Mouse (Mus musculus): ENCODE data around the gene Fmnl1. TPM values are rescaled to one million over a fixed set of nuclear protein-coding genes. Genes with fewer than 3 reads are reported as not detected.
"Not testable (repeated sequence)": the region's sequence is repeated elsewhere in the genome, so short reads cannot be mapped to it uniquely, and the experiment has no call there.

Gene Fmnl1
- polyA plus RNA-seq, 1 experiment from 2014 or later = 1.5 TPM

- 62% methylated on average over 8 of the region's 8 CpGs for WGBS
- Histone ChIP-seq H3K27me3 (no peaks in the 10 kb centered on the region), H3K9me3 (replicated peaks) (no peaks in the 10 kb centered on the region), H3K27ac (no peak overlapping the region), H3K4me1 (replicated peaks) (no peaks in the 10 kb centered on the region), H3K4me3 (no peak overlapping the region), H3K9ac (no peak overlapping the region), H3K4me2 (no peak overlapping the region), H3K36me3 (no peaks in the 10 kb centered on the region)
- ATAC-seq (replicated peaks; ENCODE audit: insufficient number of reproducible peaks, insufficient read depth, low FRiP score, low read depth) = no peak
Observed at GRCm38 (mm10) chr11:103210291-103210690, 39.4 kb downstream of the Fmnl1 start.

GRCm38 (mm10) chr11:103213712-103214111, 42.8 kb downstream of the Fmnl1 start:
- Histone ChIP-seq H3K4me1 (replicated peaks) (peaks cover 6% of the 10 kb centered on the region), H3K4me2 (no peak overlapping the region), H3K9ac (no peak overlapping the region), H3K27ac (no peak overlapping the region), H3K4me3 (no peak overlapping the region), H3K27me3 (no peaks in the 10 kb centered on the region), H3K36me3 (no peaks in the 10 kb centered on the region), H3K9me3 (replicated peaks) (no peaks in the 10 kb centered on the region)
- no peak for ATAC-seq (replicated peaks; ENCODE audit: insufficient number of reproducible peaks, insufficient read depth, low FRiP score, low read depth)
- 81% methylated on average over 5 of the region's 5 CpGs for WGBS

GRCm38 (mm10) chr11:103215355-103215754, 44.4 kb downstream of the Fmnl1 start:
- H3K4me1 ChIP-seq (replicated peaks) = peaks cover 6% of the 10 kb centered on the region
- H3K9ac ChIP-seq = no peak overlapping the region
- H3K27ac ChIP-seq = no peak overlapping the region
- no peaks in the 10 kb centered on the region for H3K9me3 ChIP-seq (replicated peaks)
- peaks cover 4% of the 10 kb centered on the region; the same call in 1 of the 2 replicates for H3K36me3 ChIP-seq
- 65% methylated on average over 1 of the region's 1 CpGs for WGBS
- ATAC-seq (replicated peaks; ENCODE audit: insufficient number of reproducible peaks, insufficient read depth, low FRiP score, low read depth) = no peak
- no peak overlapping the region for H3K4me3 ChIP-seq
- no peaks in the 10 kb centered on the region for H3K27me3 ChIP-seq
- no peak overlapping the region for H3K4me2 ChIP-seq

GRCm38 (mm10) chr11:103217790-103218516, 47.0 kb downstream of the Fmnl1 start, which contains the start of gene Spata32:
Gene Spata32, minus strand, starts transcription at chr11:103218432.
- WGBS = under 1% methylated on average over 45 of the region's 45 CpGs
- ATAC-seq (replicated peaks; ENCODE audit: insufficient number of reproducible peaks, insufficient read depth, low FRiP score, low read depth) = peak; percentile 54; the same call in 1 of the 2 replicates

GRCm38 (mm10) chr11:103218517-103218901, 47.6 kb downstream of the Fmnl1 start:
- H3K27ac ChIP-seq = no peak overlapping the region
- H3K4me1 ChIP-seq (replicated peaks) = peaks cover 6% of the 10 kb centered on the region
- ATAC-seq (replicated peaks; ENCODE audit: insufficient number of reproducible peaks, insufficient read depth, low FRiP score, low read depth) = no peak
- 30% methylated on average over 6 of the region's 6 CpGs for WGBS
- peak overlapping the region; percentile 53; the same call in 1 of the 2 replicates for H3K9ac ChIP-seq
- peaks cover 11% of the 10 kb centered on the region; the same call in 1 of the 2 replicates for H3K36me3 ChIP-seq
- no peaks in the 10 kb centered on the region for H3K27me3 ChIP-seq
- peak overlapping the region; percentile 94 for H3K4me2 ChIP-seq
- H3K9me3 ChIP-seq (replicated peaks) = no peaks in the 10 kb centered on the region
- H3K4me3 ChIP-seq = peak overlapping the region; percentile 57

More at GRCm38 (mm10) chr11:103217790-103218516, 47.0 kb downstream of the Fmnl1 start, which contains the start of gene Spata32:
- Histone ChIP-seq H3K27ac (no peak within 1 kb of the TSS), H3K4me1 (replicated peaks) (peaks cover 6% of the 10 kb centered on the region), H3K27me3 (no peaks in the 10 kb centered on the region), H3K4me3 (peak within 1 kb of the TSS; percentile 57), H3K4me2 (peak within 1 kb of the TSS; percentile 94), H3K36me3 (peaks cover 11% of the 10 kb centered on the region; the same call in 1 of the 2 replicates), H3K9ac (peak within 1 kb of the TSS; percentile 53), H3K9me3 (replicated peaks) (no peaks in the 10 kb centered on the region)

DNA sequence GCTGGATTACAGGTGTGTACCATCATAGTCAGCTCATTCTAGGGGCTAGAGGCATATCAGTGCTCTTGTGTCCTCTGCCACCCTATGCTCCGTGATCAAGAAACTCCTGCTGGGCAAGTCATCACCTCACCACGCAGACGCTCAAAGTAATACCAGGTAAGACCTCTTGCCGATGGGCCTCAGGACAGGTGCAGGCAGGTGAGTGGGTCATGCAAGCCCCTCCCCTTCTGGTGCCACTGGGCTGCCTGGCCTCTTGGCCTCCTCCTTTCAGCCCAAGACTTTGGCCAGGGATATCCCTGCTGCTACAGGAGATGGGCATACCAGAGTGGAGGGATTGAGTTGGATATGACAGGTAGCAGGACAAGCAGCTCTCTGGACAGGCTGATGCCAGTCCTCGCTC, 48.4 kb downstream of the Fmnl1 start:
- Histone ChIP-seq H3K9me3 (replicated peaks) (no peaks in the 10 kb centered on the region), H3K27me3 (no peaks in the 10 kb centered on the region), H3K4me3 (no peak overlapping the region), H3K27ac (no peak overlapping the region), H3K9ac (no peak overlapping the region), H3K36me3 (peaks cover 13% of the 10 kb centered on the region; the same call in 1 of the 2 replicates), H3K4me1 (replicated peaks) (peaks cover 11% of the 10 kb centered on the region), H3K4me2 (no peak overlapping the region)
- no peak for ATAC-seq (replicated peaks; ENCODE audit: insufficient number of reproducible peaks, insufficient read depth, low FRiP score, low read depth)
- 87% methylated on average over 5 of the region's 5 CpGs for WGBS

DNA sequence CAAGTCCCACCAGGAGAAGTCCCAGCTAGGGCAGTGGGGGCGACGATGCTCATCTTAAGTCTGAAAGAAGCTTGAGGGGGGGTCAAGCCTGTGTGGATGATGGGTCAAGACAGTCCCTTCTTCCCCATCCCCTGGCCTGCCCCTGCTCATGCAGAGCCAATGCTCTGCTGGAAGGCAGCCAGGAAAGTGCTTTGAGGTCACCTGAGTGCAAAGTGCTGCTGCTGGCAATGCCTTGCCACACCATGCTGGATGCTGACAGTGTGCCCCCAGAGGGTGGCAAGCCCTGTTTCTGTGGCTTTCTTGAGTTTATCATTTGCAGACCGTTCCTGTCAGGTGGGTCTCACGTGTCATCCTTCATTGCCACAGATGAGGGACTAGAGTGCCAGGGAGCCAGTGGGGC, 49.1 kb downstream of the Fmnl1 start:
- Histone ChIP-seq H3K4me2 (no peak overlapping the region), H3K9me3 (replicated peaks) (no peaks in the 10 kb centered on the region), H3K27me3 (no peaks in the 10 kb centered on the region), H3K27ac (no peak overlapping the region), H3K9ac (no peak overlapping the region), H3K36me3 (peaks cover 21% of the 10 kb centered on the region; the same call in 1 of the 2 replicates), H3K4me1 (replicated peaks) (peaks cover 11% of the 10 kb centered on the region), H3K4me3 (no peak overlapping the region)
- ATAC-seq (replicated peaks; ENCODE audit: insufficient number of reproducible peaks, insufficient read depth, low FRiP score, low read depth) = no peak
- WGBS = 81% methylated on average over 4 of the region's 4 CpGs

- 84% methylated on average over 6 of the region's 6 CpGs for WGBS
- Histone ChIP-seq H3K27ac (no peak overlapping the region), H3K9me3 (replicated peaks) (no peaks in the 10 kb centered on the region), H3K9ac (no peak overlapping the region), H3K4me3 (no peak overlapping the region), H3K27me3 (no peaks in the 10 kb centered on the region), H3K36me3 (peaks cover 25% of the 10 kb centered on the region; the same call in 1 of the 2 replicates), H3K4me2 (no peak overlapping the region), H3K4me1 (replicated peaks) (peaks cover 11% of the 10 kb centered on the region)
- no peak for ATAC-seq (replicated peaks; ENCODE audit: insufficient number of reproducible peaks, insufficient read depth, low FRiP score, low read depth)
Observed at GRCm38 (mm10) chr11:103221437-103221836, 50.5 kb downstream of the Fmnl1 start.

- not testable (repeated sequence) for H3K4me2 ChIP-seq; H3K9me3 ChIP-seq (replicated peaks); ATAC-seq (replicated peaks; ENCODE audit: insufficient number of reproducible peaks, insufficient read depth, low FRiP score, low read depth); H3K9ac ChIP-seq; H3K27ac ChIP-seq; H3K4me3 ChIP-seq; H3K27me3 ChIP-seq
- peaks cover 11% of the 10 kb centered on the region for H3K4me1 ChIP-seq (replicated peaks)
- H3K36me3 ChIP-seq = peaks cover 27% of the 10 kb centered on the region; the same call in 1 of the 2 replicates
- WGBS = 87% methylated on average over 4 of the region's 4 CpGs
Observed at GRCm38 (mm10) chr11:103222718-103223117, 51.8 kb downstream of the Fmnl1 start.

GRCm38 (mm10) chr11:103223444-103223843, 52.5 kb downstream of the Fmnl1 start:
- ATAC-seq (replicated peaks; ENCODE audit: insufficient number of reproducible peaks, insufficient read depth, low FRiP score, low read depth) = no peak
- no peaks in the 10 kb centered on the region for H3K27me3 ChIP-seq
- H3K36me3 ChIP-seq = peaks cover 29% of the 10 kb centered on the region; the same call in 1 of the 2 replicates
- H3K27ac ChIP-seq = no peak overlapping the region
- no peaks in the 10 kb centered on the region for H3K9me3 ChIP-seq (replicated peaks)
- no peak overlapping the region for H3K4me3 ChIP-seq
- WGBS = 80% methylated on average over 10 of the region's 10 CpGs
- H3K4me2 ChIP-seq = no peak overlapping the region
- H3K9ac ChIP-seq = no peak overlapping the region
- peaks cover 7% of the 10 kb centered on the region for H3K4me1 ChIP-seq (replicated peaks)

DNA sequence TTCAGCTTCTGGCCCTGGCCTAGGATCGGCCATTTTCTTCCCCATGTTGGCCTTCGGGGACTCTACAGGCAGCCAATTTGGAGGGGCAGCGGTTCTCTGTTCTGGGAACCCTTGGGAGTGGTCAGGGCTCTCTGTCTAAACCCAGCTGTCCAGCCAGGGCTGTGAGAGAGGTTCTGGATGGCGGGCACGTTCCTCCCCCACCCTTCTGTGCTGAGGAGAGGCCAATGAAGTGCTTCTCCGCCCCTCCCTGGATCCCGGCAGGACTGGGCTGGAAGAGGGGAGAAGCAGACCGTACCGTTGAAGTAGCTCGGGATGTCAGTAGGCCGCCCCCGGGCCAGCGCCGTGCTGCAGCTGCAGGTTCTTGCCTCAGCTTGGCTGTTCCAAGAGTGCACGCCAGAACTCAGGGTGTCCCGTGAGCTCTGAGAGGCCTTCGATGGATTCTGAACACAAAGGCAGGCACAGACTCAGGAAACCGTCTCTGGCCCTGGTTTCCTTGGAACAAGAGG, 53.1 kb downstream of the Fmnl1 start:
- peaks cover 34% of the 10 kb centered on the region for H3K36me3 ChIP-seq
- H3K27ac ChIP-seq = no peak overlapping the region
- H3K4me2 ChIP-seq = no peak overlapping the region
- H3K9me3 ChIP-seq (replicated peaks) = no peaks in the 10 kb centered on the region
- WGBS = 63% methylated on average over 18 of the region's 18 CpGs
- H3K27me3 ChIP-seq = no peaks in the 10 kb centered on the region
- no peak for ATAC-seq (replicated peaks; ENCODE audit: insufficient number of reproducible peaks, insufficient read depth, low FRiP score, low read depth)
- H3K4me3 ChIP-seq = no peak overlapping the region
- H3K4me1 ChIP-seq (replicated peaks) = 0 out of 2 replicates have a peak, but pooled peaks cover 5% of the 10 kb centered on the region
- H3K9ac ChIP-seq = no peak overlapping the region

All from heart, embryonic 15.5 days (tissue).